Mouse (Mus musculus): Measurements from ENCODE around the gene Plb1.

Gene Plb1

DNA sequence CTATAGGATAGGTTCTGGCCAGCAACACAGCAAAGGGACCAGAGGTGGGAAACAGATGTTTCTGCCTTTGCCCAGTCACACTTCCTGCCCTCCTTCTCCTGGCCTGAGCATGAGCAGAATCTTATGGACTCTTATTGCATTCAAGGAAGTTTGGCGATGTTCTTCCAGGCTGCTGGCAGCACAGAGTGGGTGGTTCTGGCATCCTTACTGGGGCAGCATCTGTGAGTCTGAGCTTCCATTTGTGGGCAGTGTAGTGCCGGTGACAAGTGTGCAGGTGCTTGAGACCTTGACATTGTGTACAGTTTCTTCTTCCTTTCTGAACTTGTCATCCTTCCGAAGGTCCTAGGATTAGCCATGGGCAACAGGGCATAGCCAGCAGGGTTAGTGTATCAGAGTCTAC, 12.9 kb downstream of the Plb1 start:
- no peak for DNase-seq (ENCODE audit: low spot score)

DNA sequence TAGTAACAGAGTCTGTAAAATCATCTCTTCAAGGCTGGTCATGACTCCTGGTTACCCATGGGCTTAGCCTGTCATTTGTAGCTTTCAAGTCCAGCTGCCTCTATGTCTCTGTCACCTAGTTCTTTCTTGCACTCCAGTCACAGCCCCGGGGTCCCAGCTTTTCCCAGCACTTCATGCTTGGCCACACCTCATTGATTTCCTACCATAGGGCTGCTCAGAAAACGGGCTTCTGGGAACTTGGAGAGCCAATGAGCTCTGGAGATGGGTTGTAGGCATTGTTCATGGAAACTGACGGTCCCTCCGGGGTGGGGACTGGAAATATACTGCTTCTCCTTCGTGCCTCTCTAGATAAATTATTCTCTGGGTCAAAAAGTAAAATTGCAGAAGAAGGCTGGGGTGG, 28.2 kb downstream of the Plb1 start:
- no peak for DNase-seq (ENCODE audit: low spot score)

DNA sequence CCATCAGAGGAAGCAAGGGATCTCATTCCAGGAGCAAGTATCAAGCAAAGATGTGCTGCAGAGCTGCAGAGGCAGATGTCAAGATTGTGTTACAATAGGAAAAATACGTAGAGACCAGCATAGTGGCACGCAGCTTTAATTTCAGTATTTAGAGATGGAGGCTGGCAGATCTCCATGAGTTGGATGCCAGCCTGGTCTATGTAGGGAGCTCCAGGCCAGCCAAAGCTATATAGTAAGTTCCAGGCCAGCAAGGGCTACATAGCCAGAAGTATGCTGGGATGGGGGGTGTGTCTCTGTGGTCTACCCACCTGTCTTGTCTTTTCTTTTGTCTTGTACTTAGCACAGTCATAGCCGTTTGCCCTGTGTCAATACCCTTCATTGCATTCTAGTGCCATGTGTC, 28.7 kb downstream of the Plb1 start:
- DNase-seq (ENCODE audit: low spot score) = no peak

- DNase-seq (ENCODE audit: low spot score) = no peak
Observed at GRCm38 (mm10) chr5:32262534-32262933, 30.0 kb downstream of the Plb1 start.

DNA sequence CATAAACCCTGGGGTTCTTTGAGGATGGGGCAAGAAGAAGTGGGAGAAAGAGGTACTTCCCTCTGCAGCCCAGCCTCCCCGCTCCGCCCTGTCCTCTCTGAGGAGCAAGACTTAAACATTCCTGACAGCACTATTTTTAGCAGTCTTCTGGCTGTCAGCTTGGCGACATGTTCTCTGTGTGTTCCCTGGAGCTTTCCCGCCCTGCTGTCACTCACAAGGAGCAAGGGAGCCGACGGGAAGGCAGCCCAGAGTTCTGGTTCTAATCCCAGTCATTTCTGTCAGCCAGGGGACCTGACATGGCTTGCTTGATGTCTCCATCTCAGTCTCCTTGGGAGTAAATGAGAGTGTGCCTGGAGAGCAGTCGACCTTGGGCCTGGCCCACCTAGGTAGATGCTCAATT, 40.0 kb downstream of the Plb1 start:
- DNase-seq (ENCODE audit: low spot score) = peak; percentile 53

GRCm38 (mm10) chr5:32278000-32278694, 45.6 kb downstream of the Plb1 start:
- DNase-seq (ENCODE audit: low spot score) = no peak

DNA sequence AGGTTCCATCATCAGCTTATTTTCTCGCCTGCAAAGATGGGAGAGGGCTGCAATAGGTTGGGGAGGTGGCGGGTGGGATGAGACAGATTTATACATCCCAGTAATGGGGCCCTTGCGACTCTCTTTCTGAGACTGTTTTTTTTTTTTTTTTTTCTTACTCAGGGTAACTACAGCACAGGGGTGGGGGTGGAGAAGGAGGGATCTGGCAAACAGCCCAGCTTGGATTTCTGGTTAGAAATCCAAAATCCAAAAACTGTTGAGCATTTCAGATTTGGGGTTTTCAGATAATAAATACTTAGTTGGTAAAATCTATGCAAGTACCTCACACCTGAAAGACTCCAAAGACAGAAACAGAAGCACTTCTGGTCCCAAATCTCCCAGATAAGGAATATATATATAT, 47.6 kb downstream of the Plb1 start:
- no peak for DNase-seq (ENCODE audit: low spot score)

- DNase-seq (ENCODE audit: low spot score) = peak; percentile 5
Observed at GRCm38 (mm10) chr5:32282345-32282744, 49.8 kb downstream of the Plb1 start.

- DNase-seq (ENCODE audit: low spot score) = no peak
Observed at GRCm38 (mm10) chr5:32283457-32283856, 50.9 kb downstream of the Plb1 start.

DNA sequence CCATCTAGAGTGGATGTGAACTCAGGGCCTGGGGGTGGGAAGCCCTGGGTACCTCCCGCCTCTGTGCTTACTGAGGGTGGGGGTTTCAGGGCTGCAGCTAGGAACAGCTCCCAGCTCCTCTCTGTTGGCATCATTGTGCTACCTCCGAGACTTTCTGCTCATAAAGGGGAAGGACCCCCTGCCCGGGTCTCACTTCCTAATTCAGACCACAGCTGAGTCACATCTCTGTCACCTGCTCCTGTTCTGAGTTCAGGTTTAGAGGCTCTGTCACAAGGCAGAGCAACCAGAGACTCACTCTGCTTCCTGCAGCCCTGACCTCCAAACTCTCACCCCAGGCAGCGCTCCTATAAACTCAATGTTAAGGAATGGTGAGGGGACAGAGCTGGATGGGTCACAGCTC, 53.8 kb downstream of the Plb1 start:
- DNase-seq (ENCODE audit: low spot score) = no peak

GRCm38 (mm10) chr5:32288021-32288420, 55.5 kb downstream of the Plb1 start:
- DNase-seq (ENCODE audit: low spot score) = no peak

DNA sequence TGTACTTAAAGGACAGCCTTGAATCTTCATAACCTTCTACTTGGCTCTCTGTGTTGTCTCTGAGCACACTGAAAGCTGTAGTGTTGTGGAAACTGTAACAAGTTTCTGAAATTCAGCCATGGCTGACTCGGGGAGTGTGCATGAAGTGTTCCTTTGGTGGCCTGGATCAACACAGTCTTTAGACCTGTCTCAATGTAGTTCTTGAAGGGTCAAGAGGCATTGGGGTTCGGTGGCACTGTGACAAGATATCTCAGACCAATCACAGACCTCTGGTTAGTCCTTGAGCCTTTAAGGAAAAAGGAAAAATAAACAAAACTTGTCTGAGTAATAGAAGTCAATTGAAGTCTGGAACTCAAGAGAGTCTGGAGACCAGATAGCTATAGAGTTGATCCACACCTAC, 58.8 kb downstream of the Plb1 start:
- no peak for DNase-seq (ENCODE audit: low spot score)

- no peak for DNase-seq (ENCODE audit: low spot score)
Observed at GRCm38 (mm10) chr5:32302991-32303921, 70.7 kb downstream of the Plb1 start.

DNA sequence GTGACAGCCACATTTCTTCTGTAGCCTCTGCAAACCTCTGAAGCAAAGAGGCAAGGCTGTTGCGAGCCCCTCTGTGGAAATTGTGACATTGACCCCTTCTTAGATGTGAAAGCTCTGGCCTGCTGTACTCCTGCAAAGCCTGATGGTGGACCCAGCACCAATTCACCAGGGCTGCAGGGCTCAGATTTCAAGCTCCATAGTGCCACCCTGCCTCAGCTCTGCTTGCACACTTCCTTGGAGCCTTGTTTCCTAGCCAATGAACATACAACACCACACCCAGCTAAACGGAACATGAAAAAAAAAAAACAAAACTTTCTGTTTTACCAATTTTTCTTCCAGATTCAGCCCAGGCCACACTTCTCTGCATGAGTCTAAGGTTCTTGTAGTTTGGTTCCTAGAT, 74.6 kb downstream of the Plb1 start:
- peak; percentile 11 for DNase-seq (ENCODE audit: low spot score)

GRCm38 (mm10) chr5:32308647-32309046, 76.1 kb downstream of the Plb1 start:
- no peak for DNase-seq (ENCODE audit: low spot score)

DNA sequence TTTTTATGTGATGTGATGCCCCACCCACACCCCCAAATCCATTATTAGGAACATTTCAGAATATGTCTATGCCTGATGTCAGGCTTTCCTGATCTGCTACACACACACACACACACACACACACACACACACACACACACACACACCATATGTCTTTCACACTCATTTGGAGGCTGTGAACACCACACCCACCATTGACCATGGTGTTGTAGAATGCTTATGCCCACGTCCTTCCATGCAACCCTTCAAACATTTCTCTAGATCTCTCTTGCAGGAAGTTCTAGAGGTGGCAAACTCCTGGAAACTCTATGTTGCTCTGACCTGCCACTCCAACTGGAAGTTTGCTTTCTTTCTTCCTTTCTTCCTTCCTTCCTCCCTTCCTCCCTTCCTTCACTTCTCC, 77.2 kb downstream of the Plb1 start:
- DNase-seq (ENCODE audit: low spot score) = no peak

- no peak for DNase-seq (ENCODE audit: low spot score)
Observed at GRCm38 (mm10) chr5:32310802-32311201, 78.3 kb downstream of the Plb1 start.

DNA sequence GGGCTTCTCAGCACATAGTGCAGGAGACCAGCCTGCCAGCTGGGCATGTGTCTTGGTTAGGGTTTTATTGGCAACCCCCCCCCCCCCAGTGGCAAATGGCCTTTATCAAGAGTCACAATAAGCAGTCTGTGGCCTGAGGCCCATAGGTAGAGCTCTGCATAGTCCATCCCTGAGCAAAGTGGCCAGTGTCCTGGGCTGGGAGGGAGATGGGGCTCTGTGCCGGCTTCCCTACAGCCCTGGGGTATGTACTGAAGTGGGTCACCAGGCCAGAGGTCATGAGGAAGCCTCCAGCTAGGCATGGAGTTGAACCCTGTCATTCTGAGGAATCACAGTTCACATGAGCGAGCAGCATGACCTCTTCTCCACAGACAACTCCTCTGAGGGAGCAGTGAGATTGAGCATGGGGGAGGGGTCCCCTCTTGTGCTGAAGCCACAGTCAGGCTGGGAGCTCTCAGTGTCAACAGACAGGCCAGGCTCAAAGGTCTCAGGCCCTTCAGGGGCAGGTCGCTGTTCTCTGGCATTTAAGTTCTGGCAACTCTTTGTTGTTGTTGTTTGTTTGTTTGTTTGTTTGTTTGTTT, 79.2 kb downstream of the Plb1 start:
- DNase-seq (ENCODE audit: low spot score) = peak; percentile 64

DNA sequence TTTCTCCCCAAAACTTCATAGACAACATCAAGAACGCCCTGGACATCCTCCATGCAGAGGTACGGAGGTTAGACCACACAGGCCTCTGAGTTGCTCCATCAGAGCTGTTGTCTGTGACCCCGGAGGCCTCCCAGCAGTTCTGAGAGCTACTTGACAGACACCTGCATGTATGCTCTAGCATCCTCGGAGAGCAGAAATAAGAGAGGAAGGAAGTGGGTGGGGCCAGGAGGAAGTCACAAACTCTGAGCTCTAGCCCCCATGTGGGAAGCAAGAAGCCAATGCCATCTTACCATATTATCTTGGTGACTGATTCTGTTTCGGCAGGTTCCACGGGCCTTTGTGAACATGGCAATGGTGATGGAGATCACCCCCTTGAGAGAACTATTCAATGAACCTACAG, 81.2 kb downstream of the Plb1 start:
- no peak for DNase-seq (ENCODE audit: low spot score)

- DNase-seq (ENCODE audit: low spot score) = peak; percentile 40
Observed at GRCm38 (mm10) chr5:32314731-32315130, 82.2 kb downstream of the Plb1 start.

DNA sequence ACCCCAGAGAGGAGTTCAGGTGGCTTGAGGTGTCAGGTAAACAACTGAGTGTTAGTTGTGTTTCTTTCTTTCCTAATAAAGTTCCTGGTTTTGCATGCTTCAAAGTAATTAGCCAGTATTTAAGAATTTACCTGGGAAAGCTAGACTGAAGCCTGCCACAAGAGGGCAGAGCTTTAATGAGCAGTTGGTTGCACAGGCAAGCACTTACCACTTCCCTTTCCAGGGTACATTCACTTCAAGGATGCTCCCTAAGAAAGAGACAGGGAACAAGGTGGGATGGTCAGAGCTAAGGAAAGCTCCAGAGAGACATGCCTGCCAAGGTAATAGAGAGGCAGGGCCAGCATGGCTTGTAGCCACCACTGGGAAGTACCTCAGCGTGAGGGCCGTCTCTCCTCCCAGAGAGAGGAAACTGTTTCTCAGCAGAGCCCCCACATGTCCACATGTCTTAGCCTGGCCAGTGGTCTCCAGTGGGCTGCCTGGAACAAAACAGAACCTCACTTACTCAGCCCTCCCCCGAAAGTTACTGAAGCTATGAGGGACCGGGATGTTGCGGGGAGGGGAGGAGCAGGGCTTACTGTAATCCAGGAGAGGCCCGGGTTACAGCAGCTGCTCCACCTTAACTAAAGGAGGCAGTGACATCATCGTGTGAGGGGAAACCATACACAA, 89.8 kb downstream of the Plb1 start:
- DNase-seq (ENCODE audit: low spot score) = peak; percentile 70

- DNase-seq (ENCODE audit: low spot score) = no peak
Observed at GRCm38 (mm10) chr5:32328139-32328538, 95.6 kb downstream of the Plb1 start.

GRCm38 (mm10) chr5:32332591-32332990, 100.1 kb downstream of the Plb1 start:
- DNase-seq (ENCODE audit: low spot score) = no peak

Data from adipocyte (in vitro differentiated cells).